Mouse (Mus musculus): ENCODE measurements around the gene Pla2g1b. TPM values are rescaled to one million over a fixed set of nuclear protein-coding genes. Genes with fewer than 3 reads are reported as not detected.

The Pla2g1b gene
- polyA plus RNA-seq, 1 experiment from 2014 or later: not detected

DNA sequence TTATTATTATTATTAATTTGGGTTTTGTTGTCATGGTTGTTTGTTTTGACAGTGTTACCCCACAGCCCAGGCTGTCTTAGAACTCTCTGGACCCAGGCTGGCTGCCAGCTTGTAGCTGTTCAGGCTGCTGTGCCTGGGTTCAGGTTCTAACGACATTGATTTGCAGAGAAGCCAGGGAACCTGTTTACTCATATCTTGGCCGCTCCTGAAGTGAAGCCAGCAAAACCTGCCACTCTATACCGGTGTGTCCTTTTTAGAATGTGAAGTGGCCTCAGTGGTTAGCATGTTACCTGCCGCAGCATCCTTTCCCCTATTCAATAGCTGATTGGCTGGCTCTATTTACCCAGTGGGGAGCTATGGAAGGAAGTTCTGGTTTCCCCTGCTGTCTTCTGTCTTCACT is 20.7 kb downstream of the Pla2g1b start:
- no peaks in the 10 kb centered on the region for H3K27me3 ChIP-seq (ENCODE audit: insufficient read depth, low read length)
- H3K27ac ChIP-seq (ENCODE audit: low read depth): no peak overlapping the region
- peaks cover 26% of the 10 kb centered on the region for H3K4me1 ChIP-seq (ENCODE audit: insufficient read depth)
- no peak overlapping the region for H3K4me2 ChIP-seq (ENCODE audit: low read depth, low read length)
- ATAC-seq (no peak), DNase-seq (no peak)
- TF ChIP-seq EP300 (IDR thresholded peaks at IDR 0.05; ENCODE audit: low read depth) (no peak), CTCF (IDR thresholded peaks at IDR 0.05; ENCODE audit: low read depth) (no peak)
- 54% methylated on average over 4 of the region's 4 CpGs for WGBS (ENCODE audit: insufficient replicate concordance)
- H3K9ac ChIP-seq (replicated peaks): no peak overlapping the region
- H3K4me3 ChIP-seq (ENCODE audit: low read depth, low read length): no peak overlapping the region
- H3K9me3 ChIP-seq (ENCODE audit: low read length): no peaks in the 10 kb centered on the region
- no peaks in the 10 kb centered on the region for H3K36me3 ChIP-seq (replicated peaks; ENCODE audit: insufficient read depth, low read length)

- no peak for DNase-seq
- H3K4me3 ChIP-seq (ENCODE audit: low read depth, low read length): no peak overlapping the region
- H3K9me3 ChIP-seq (ENCODE audit: low read length): no peaks in the 10 kb centered on the region
- H3K36me3 ChIP-seq (replicated peaks; ENCODE audit: insufficient read depth, low read length): no peaks in the 10 kb centered on the region
- H3K4me2 ChIP-seq (ENCODE audit: low read depth, low read length): no peak overlapping the region
- no peak overlapping the region for H3K9ac ChIP-seq (replicated peaks)
- 80% methylated on average over 8 of the region's 8 CpGs for WGBS (ENCODE audit: insufficient replicate concordance)
- no peak overlapping the region for H3K27ac ChIP-seq (ENCODE audit: low read depth)
- no peak for TF ChIP-seq CTCF (IDR thresholded peaks at IDR 0.05; ENCODE audit: low read depth)
- TF ChIP-seq EP300 (IDR thresholded peaks at IDR 0.05; ENCODE audit: low read depth): no peak
- no peak for ATAC-seq
- H3K27me3 ChIP-seq (ENCODE audit: insufficient read depth, low read length): no peaks in the 10 kb centered on the region
- H3K4me1 ChIP-seq (ENCODE audit: insufficient read depth): peaks cover 32% of the 10 kb centered on the region
These were observed 21.3 kb downstream of the Pla2g1b start for GRCm38 (mm10) chr5:115487353-115487752.

DNA sequence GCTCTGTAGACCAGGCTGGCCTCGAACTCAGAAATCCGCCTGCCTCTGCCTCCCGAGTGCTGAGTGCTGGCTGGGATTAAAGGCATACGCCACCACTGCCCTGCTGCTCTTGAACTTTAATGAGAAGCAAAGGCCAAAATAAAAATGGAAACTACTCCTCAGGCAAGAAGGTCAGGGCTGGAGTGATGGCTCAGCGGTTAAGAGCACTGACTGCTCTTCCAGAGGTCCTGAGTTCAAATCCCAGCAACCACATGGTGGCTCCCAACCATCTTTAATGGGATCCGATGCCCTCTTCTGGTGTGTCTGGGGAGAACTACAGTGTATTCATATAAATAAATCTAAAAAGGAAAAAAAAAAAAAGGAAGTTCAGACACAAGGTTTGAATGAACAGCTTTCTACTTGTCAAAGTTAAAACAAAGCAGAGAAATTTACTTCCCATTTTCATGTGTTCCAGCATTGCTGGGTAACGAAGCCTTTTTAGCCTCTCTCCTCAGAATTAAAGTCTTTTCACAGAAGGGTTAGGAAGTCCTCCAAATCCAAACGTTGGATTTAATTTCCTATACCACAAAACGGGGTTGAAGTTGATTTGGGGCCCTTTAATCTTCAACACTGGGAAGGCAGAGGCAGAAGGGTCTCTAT is 22.0 kb downstream of the Pla2g1b start:
- H3K9me3 ChIP-seq (ENCODE audit: low read length): no peaks in the 10 kb centered on the region
- H3K27ac ChIP-seq (ENCODE audit: low read depth): peak overlapping the region; percentile 100
- H3K4me2 ChIP-seq (ENCODE audit: low read depth, low read length): peak overlapping the region; percentile 77
- H3K4me3 ChIP-seq (ENCODE audit: low read depth, low read length): 0 out of 2 replicates have a peak overlapping the region, but pooled peaks have one; percentile 32
- H3K36me3 ChIP-seq (replicated peaks; ENCODE audit: insufficient read depth, low read length): no peaks in the 10 kb centered on the region
- TF ChIP-seq CTCF (IDR thresholded peaks at IDR 0.05; ENCODE audit: low read depth) (no peak), EP300 (IDR thresholded peaks at IDR 0.05; ENCODE audit: low read depth) (no peak)
- DNase-seq: no peak
- 51% methylated on average over 9 of the region's 9 CpGs for WGBS (ENCODE audit: insufficient replicate concordance)
- H3K4me1 ChIP-seq (ENCODE audit: insufficient read depth): peaks cover 32% of the 10 kb centered on the region
- H3K27me3 ChIP-seq (ENCODE audit: insufficient read depth, low read length): no peaks in the 10 kb centered on the region
- H3K9ac ChIP-seq (replicated peaks): peak overlapping the region; percentile 94
- ATAC-seq: no peak

DNA sequence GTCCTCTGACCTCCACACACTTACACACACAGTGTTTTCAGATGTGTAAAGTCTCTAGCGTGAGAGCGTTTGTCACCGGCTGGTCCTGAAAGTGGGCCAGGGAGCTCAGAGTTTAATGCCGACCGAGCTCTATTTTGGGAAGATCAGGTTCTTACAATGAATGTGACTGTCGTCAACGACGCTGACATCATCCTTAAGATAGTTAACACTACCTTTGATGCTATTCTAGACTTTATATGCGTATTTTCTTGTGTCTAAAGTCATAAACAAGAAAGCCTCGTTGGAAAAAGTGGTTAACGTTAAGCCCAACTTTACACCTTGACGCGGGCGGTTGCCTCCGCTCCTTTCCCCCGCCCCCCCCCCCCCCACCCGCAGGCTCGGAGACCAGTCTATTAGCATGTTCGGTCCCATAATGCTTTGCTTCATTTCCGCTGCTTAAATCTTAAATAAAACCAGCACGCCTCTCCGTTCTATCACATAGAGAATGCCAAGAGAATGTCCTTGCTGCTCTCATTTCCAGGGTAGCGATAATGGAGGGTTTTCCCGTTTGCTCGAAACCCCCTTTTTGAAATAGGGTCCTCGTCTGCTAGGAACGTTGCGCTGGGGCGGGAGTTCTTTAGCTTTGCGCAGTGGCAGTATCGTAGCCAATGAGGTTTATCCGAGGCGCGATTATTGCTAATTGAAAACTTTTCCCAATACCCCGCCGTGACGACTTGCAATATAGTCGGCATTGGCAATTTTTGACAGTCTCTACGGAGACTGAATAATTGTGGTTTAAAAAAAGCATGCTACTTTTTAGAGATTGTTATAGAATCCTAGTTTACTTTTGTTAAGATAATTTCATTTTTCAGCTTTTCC is 23.0 kb downstream of the Pla2g1b start:
- Histone ChIP-seq H3K27me3 (ENCODE audit: insufficient read depth, low read length) (no peaks in the 10 kb centered on the region), H3K4me1 (ENCODE audit: insufficient read depth) (peaks cover 32% of the 10 kb centered on the region), H3K9me3 (ENCODE audit: low read length) (no peaks in the 10 kb centered on the region), H3K4me3 (ENCODE audit: low read depth, low read length) (peak overlapping the region; percentile 42), H3K9ac (replicated peaks) (peak overlapping the region; percentile 94), H3K36me3 (replicated peaks; ENCODE audit: insufficient read depth, low read length) (no peaks in the 10 kb centered on the region), H3K27ac (ENCODE audit: low read depth) (peak overlapping the region; percentile 100), H3K4me2 (ENCODE audit: low read depth, low read length) (peak overlapping the region; percentile 77)
- peak; percentile 70 for ATAC-seq
- peak; percentile 77 for DNase-seq
- peak; percentile 82 for TF ChIP-seq EP300 (IDR thresholded peaks at IDR 0.05; ENCODE audit: low read depth)
- TF ChIP-seq CTCF (IDR thresholded peaks at IDR 0.05; ENCODE audit: low read depth): no peak
- under 1% methylated on average over 39 of the region's 39 CpGs for WGBS (ENCODE audit: insufficient replicate concordance)

GRCm38 (mm10) chr5:115489699-115490637 is 23.9 kb downstream of the Pla2g1b start:
- peak; percentile 82 for ATAC-seq
- Histone ChIP-seq H3K9ac (replicated peaks) (peak overlapping the region; percentile 94), H3K4me2 (ENCODE audit: low read depth, low read length) (peak overlapping the region; percentile 77), H3K27me3 (ENCODE audit: insufficient read depth, low read length) (no peaks in the 10 kb centered on the region), H3K9me3 (ENCODE audit: low read length) (no peaks in the 10 kb centered on the region), H3K4me3 (ENCODE audit: low read depth, low read length) (peak overlapping the region; percentile 42), H3K27ac (ENCODE audit: low read depth) (peak overlapping the region; percentile 100), H3K36me3 (replicated peaks; ENCODE audit: insufficient read depth, low read length) (no peaks in the 10 kb centered on the region), H3K4me1 (ENCODE audit: insufficient read depth) (peaks cover 28% of the 10 kb centered on the region)
- no peak for TF ChIP-seq CTCF (IDR thresholded peaks at IDR 0.05; ENCODE audit: low read depth)
- TF ChIP-seq EP300 (IDR thresholded peaks at IDR 0.05; ENCODE audit: low read depth): peak; percentile 52
- DNase-seq: peak; percentile 91
- under 1% methylated on average over 50 of the region's 50 CpGs for WGBS (ENCODE audit: insufficient replicate concordance)

Data from liver, postnatal 0 days (tissue).